Mouse (Mus musculus) splenic B cell, adult 2 months (primary cell): Measurements from ENCODE around the gene Olfr1193.
"Not testable (repeated sequence)": the region's sequence is repeated elsewhere in the genome, so short reads cannot be mapped to it uniquely, and the experiment has no call there.

Experiments used
- DNase-seq: peaks from one replicate; pipeline ENCODE4 v3.0.0-alpha.2; 2011; ENCODE audit warnings: low read depth, low spot score
- H3K27me3 ChIP-seq: 2 replicates; pipeline ENCODE4 v1.6.1; 2012; ENCODE audit warnings: mild to moderate bottlenecking, low read length, moderate library complexity, mixed read lengths; ENCODE audit not compliant: control insufficient read depth, poor library complexity, insufficient read depth, severe bottlenecking
- H3K36me3 ChIP-seq: 2 replicates; pipeline ENCODE4 v1.6.1; 2012; ENCODE audit warnings: mild to moderate bottlenecking, low read length, moderate library complexity, mixed read lengths; ENCODE audit not compliant: control insufficient read depth, poor library complexity, insufficient read depth, severe bottlenecking

Gene Olfr1193

GRCm38 (mm10) chr2:88675328-88675727 is at the start of gene Olfr1193:
TSS of gene Olfr1193 (plus strand) at chr2:88675628.
- H3K27me3 ChIP-seq, H3K36me3 ChIP-seq, DNase-seq: not testable (repeated sequence)

GRCm38 (mm10) chr2:88640242-88640641 is 35.2 kb upstream of the Olfr1193 start, which contains the start of gene Olfr1191-ps1:
TSS of gene Olfr1191-ps1 (plus strand) at chr2:88640542.
- not testable (repeated sequence) for DNase-seq

GRCm38 (mm10) chr2:88648209-88648608 is 27.2 kb upstream of the Olfr1193 start, which contains the start of gene Olfr1192-ps1:
TSS of gene Olfr1192-ps1 (plus strand) at chr2:88648509.
- no peaks in the 10 kb centered on the region for H3K36me3 ChIP-seq
- H3K27me3 ChIP-seq: no peaks in the 10 kb centered on the region
- no peak for DNase-seq

More at GRCm38 (mm10) chr2:88640242-88640641, 35.2 kb upstream of the Olfr1193 start, which contains the start of gene Olfr1191-ps1:
- H3K27me3 ChIP-seq, H3K36me3 ChIP-seq: not testable (repeated sequence)

- no peak for DNase-seq
- H3K27me3 ChIP-seq: no peaks in the 10 kb centered on the region
These were observed 13.7 kb downstream of the Olfr1193 start, which contains the start of gene Olfr1195 for GRCm38 (mm10) chr2:88689087-88689486. TSS of gene Olfr1195 (minus strand) at chr2:88689187.

GRCm38 (mm10) chr2:88704497-88704896 is 29.1 kb downstream of the Olfr1193 start, which contains the start of gene Olfr1196:
TSS of gene Olfr1196 (minus strand) at chr2:88704597.
- no peaks in the 10 kb centered on the region for H3K36me3 ChIP-seq
- H3K27me3 ChIP-seq: no peaks in the 10 kb centered on the region
- no peak for DNase-seq

More at GRCm38 (mm10) chr2:88689087-88689486, 13.7 kb downstream of the Olfr1193 start, which contains the start of gene Olfr1195:
- no peaks in the 10 kb centered on the region for H3K36me3 ChIP-seq
